Mouse (Mus musculus) liver, postnatal 0 days (tissue): Measurements from ENCODE around the gene Ppm1d.

ENCODE experiments used
- CTCF ChIP-seq: sonication (generic); IDR thresholded peaks from 2 replicates; pipeline ENCODE4 v1.5.1; 2016; ENCODE audit warnings: antibody characterized with exemption, low read depth
- EP300 ChIP-seq: IDR thresholded peaks from 2 replicates; pipeline ENCODE4 v1.6.1; 2016; ENCODE audit warnings: antibody characterized with exemption, low read depth, mild to moderate bottlenecking

DNA sequence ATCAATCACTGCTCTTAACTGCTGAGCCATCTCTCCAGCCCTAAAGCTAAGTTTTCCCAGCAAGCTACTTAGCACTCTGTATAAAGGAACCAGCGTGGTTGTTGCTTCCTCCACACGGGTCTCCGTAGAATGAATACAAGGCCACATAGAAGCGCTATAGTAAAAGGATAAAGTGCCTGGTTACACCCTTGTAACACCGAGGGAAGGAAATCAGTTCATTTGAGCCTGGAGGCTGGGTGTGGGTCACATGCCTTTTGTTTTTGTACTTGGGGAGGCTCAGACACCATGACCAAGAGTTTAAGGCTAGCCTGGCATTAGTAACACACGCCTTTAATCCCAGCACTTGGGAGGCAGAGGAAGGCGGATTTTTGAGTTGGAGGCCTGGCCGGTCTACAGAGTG lies 50.6 kb downstream of the Ppm1d start:
- TF ChIP-seq EP300: no peak
- no peak for TF ChIP-seq CTCF
